Mouse (Mus musculus) heart, embryonic 13.5 days (tissue): ENCODE measurements around the gene Ctdnep1. TPM values are rescaled to one million over a fixed set of nuclear protein-coding genes. Genes with fewer than 3 reads are reported as not detected.

ENCODE experiments used
- ATAC-seq: fragments of 200-750 bp; cut with Nextera tagmentation; 2 replicates; pipeline ENCODE4 v1.8.0; 2017; ENCODE audit warnings: moderate TSS enrichment; ENCODE audit not compliant: insufficient number of reproducible peaks, low FRiP score, low TSS enrichment; ENCODE audit errors: extremely low read depth
- H3K27ac ChIP-seq: fragments of 300-500 bp; sonication (generic); replicated peaks from 2 replicates; pipeline ENCODE4 v1.5.1; 2015; ENCODE audit warnings: moderate library complexity, mild to moderate bottlenecking, inconsistent platforms
- H3K27me3 ChIP-seq: fragments of 300-500 bp; sonication (generic); replicated peaks from 2 replicates; pipeline ENCODE4 v1.6.1; 2015; ENCODE audit warnings: mild to moderate bottlenecking, inconsistent platforms
- H3K36me3 ChIP-seq: fragments of 300-500 bp; sonication (generic); 2 replicates; pipeline ENCODE4 v1.6.1; 2015; ENCODE audit warnings: mild to moderate bottlenecking, inconsistent platforms
- H3K4me1 ChIP-seq: fragments of 300-500 bp; sonication (generic); 2 replicates; pipeline ENCODE4 v1.6.1; 2015; ENCODE audit warnings: inconsistent platforms
- H3K4me2 ChIP-seq: fragments of 300-500 bp; sonication (generic); 2 replicates; pipeline ENCODE4 v1.6.1; 2015; ENCODE audit warnings: inconsistent platforms, mild to moderate bottlenecking, moderate library complexity
- H3K4me3 ChIP-seq: fragments of 300-500 bp; sonication (generic); 2 replicates; pipeline ENCODE4 v1.5.1; 2015; ENCODE audit warnings: moderate library complexity, mild to moderate bottlenecking, inconsistent platforms
- H3K9ac ChIP-seq: fragments of 300-500 bp; sonication (generic); 2 replicates; pipeline ENCODE4 v1.6.1; 2015; ENCODE audit warnings: inconsistent platforms, mild to moderate bottlenecking, moderate library complexity
- H3K9me3 ChIP-seq: fragments of 300-500 bp; sonication (generic); 2 replicates; pipeline ENCODE4 v1.6.1; 2016; ENCODE audit warnings: inconsistent platforms
- WGBS: fragments of 180-500 bp; shearing (Covaris S2); methylation state at CpG from one replicate; pipeline ENCODE4 v1.1.7; 2015; ENCODE audit warnings: mixed read lengths; 5-methylcytosine and 5-hydroxymethylcytosine counted together
- polyA plus RNA-seq: library from polyadenylated mRNA; unstranded; fragments of >200 nt; fragmentation: Nextera tagmentation; extraction: Ambion mirVana; gene quantifications from 2 replicates; pipeline ENCODE4 v1.2.1, GENCODE M21; 2015

Ctdnep1 gene
- polyA plus RNA-seq, 1 experiment from 2014 or later = 21.0 TPM

DNA sequence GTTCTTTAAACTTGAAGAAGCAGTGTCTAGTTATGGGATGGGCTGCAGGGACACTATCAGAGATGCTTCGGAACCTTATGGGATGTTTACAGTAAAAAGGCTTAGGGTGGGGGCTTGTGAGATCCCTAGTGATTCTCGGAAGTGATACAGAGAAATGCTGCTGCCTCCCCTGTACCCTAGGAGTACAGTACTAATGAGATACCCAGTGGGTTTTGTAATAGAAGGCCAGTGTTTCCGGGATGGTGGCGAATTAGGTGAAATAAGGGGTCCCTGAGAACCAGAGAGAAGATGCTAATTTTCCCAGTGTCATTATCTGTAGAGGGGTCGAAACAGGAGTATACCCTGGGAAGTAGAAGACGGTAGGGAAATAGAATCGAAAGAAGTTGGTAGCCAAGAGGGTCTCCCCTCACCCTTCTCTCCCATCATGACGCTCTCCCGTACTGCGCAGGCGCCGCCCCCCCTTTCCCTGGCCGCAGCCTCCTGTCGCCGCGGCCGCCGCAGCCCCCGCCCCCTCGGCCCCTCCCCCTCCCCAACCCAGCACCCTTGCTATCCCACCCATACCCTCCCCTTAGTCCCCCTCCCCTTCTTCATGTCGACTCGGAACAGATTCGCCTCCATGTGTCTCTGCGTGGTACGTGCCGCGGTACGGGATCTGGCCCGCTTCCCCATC is 42.7 kb downstream of the Ctdnep1 start:
- Histone ChIP-seq H3K27me3 (peaks cover 7% of the 10 kb centered on the region; the same call in 1 of the 2 replicates), H3K36me3 (no peaks in the 10 kb centered on the region), H3K27ac (no peak overlapping the region), H3K4me2 (peak overlapping the region; percentile 73), H3K9me3 (no peaks in the 10 kb centered on the region), H3K4me3 (peak overlapping the region; percentile 49), H3K9ac (peak overlapping the region; percentile 78), H3K4me1 (peaks cover 86% of the 10 kb centered on the region)
- 6% methylated on average over 19 of the region's 29 CpGs for WGBS
- no peak for ATAC-seq

DNA sequence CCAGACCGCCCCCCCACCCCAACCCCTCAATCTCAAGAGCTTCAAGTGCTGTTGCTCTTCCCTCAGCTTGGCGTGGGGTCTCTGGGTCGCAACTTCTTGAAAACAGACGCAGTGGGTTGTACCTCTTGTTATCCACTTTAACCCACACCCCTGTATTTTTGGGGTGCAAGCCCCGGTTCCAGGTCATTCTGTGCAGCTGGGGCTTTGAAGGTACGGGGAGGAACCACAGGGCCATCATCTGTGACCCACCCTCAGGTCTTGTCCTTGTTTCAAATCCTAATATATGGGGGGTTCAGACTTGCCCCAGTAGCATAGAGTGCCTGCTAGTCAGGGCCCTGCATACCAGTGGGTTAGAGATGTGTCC is 43.2 kb downstream of the Ctdnep1 start:
- Histone ChIP-seq H3K4me2 (peak overlapping the region; percentile 73), H3K9ac (peak overlapping the region; percentile 78), H3K27ac (no peak overlapping the region), H3K4me3 (peak overlapping the region; percentile 49), H3K9me3 (no peaks in the 10 kb centered on the region), H3K27me3 (peaks cover 7% of the 10 kb centered on the region; the same call in 1 of the 2 replicates), H3K4me1 (peaks cover 86% of the 10 kb centered on the region), H3K36me3 (no peaks in the 10 kb centered on the region)
- WGBS = 14% methylated on average over 6 of the region's 6 CpGs
- no peak for ATAC-seq

DNA sequence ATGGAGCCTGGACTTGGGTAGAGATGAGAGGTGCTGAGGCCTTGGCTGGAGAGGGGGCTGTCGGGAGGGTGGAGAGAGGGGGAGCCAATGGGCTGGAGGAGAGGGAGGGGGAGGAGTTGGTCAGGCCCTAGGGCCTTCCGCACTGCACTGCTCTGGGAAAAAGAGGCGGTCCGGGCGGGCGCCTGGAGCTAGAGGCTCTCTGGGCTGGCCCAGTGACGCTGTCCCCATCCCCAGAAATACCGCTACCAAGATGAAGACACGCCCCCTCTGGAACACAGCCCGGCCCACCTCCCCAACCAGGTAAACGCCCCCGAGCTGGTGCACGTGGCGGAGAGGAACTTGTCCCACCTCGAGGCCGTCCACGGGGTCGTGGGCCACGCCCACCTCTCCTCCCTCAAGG is 45.7 kb downstream of the Ctdnep1 start:
- WGBS = 3% methylated on average over 19 of the region's 19 CpGs

DNA sequence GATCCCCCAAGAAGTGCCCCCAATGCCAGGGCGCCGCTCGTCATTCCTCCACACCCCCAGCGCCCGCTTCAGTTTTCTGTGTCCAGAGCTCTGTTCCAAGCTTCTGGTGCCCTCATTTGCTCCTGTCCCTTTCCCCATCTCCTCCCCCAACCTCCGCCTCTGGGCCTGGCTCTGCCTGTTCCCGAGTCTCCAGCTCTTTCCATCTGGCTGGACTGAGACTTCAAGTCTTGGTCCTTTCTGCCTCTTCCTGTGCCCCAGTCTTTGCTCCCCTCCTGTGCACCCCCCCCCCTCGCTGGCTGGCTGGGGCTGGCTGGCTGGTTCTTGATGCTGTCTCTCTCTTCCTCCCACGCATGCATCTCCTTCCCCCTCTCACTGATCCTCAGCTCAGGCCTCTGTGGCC is 46.4 kb downstream of the Ctdnep1 start:
- Histone ChIP-seq H3K4me3 (peak overlapping the region; percentile 37), H3K9me3 (no peaks in the 10 kb centered on the region), H3K27ac (peak overlapping the region; percentile 10), H3K4me1 (peaks cover 68% of the 10 kb centered on the region), H3K9ac (peak overlapping the region; percentile 42), H3K36me3 (peaks cover 18% of the 10 kb centered on the region), H3K27me3 (peaks cover 7% of the 10 kb centered on the region; the same call in 1 of the 2 replicates), H3K4me2 (peak overlapping the region; percentile 65)
- 42% methylated on average over 9 of the region's 9 CpGs for WGBS
- no peak for ATAC-seq

More for the DNA sequence above, 45.7 kb downstream of the Ctdnep1 start:
- ATAC-seq = peak; percentile 43; the same call in 1 of the 2 replicates
- Histone ChIP-seq H3K9ac (peak overlapping the region; percentile 42), H3K27me3 (peaks cover 7% of the 10 kb centered on the region; the same call in 1 of the 2 replicates), H3K36me3 (peaks cover 11% of the 10 kb centered on the region), H3K4me2 (peak overlapping the region; percentile 65), H3K4me1 (peaks cover 74% of the 10 kb centered on the region), H3K9me3 (no peaks in the 10 kb centered on the region), H3K4me3 (peak overlapping the region; percentile 37), H3K27ac (peak overlapping the region; percentile 28)

DNA sequence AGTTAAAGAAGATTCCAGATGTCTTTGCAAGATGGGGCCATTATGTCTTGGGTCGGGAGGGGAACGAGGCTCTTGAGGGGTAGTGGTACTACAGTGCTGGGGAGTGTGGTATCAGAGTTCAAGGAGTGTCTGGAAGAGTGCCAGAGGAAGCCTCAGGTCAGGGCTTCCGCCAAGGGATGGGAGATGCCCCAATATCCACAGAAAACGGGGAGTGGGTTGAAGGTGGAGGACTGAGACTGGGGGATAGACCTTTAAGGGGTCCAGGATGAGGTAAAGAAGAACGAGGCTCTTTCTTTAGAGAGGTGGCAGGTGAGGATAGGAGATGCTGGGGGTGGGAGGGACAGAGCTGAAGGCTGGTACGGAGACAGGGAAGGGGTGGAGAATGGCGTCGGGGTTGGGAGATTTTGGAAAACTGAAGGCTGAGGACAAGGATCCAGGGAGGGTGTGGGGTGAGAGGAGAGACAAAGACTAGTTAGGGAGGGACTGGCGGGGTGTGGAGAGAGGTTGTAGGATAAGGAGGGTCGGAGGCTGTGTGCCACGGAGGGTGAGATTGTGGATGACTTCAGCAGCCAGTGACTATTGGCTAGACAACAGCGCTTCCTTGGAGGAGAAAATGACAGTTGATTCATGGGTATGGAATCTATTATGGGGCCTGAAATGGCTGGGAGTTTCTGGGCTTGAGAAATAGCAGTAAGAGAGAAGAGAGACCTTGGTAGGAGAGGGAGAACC is 47.6 kb downstream of the Ctdnep1 start:
- no peak for ATAC-seq
- peak overlapping the region; percentile 69 for H3K27ac ChIP-seq

DNA sequence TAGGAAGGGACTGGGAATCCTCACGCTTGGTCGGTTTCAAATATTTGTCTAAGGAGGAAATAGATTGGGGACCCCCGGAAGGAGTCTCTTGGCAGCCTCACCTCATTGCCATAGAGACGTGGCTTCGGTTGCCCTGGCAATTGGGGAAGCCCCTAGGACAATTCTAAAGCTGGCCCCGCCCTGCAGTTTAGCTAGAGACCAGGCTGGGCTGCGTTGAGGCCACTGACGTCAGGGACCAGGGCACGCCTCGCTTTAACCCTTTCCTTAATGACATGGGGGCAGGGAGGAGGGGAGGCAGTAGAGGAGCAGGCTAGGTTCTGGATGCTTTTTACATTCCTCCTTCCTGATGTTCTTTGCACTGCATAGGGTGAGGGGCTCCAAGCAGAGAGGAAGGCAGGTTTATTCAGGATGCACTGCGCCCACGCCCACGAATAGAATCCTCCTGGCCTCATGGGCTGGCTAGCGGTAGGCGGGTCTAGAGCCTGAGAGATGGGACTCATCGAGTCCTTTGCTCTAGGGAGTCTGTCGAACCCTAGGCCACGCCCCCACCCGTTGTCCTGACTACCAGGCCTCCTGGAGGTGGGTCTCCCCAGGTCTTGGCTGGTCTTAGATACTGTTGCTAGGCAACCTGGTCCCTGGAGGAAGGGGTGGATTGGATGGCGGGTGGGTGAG is 48.3 kb downstream of the Ctdnep1 start:
- Histone ChIP-seq H3K9ac (peak overlapping the region; percentile 66; the same call in 1 of the 2 replicates), H3K27ac (peak overlapping the region; percentile 69), H3K4me3 (peak overlapping the region; percentile 31), H3K9me3 (no peaks in the 10 kb centered on the region), H3K4me1 (peaks cover 53% of the 10 kb centered on the region), H3K36me3 (peaks cover 31% of the 10 kb centered on the region), H3K27me3 (peaks cover 7% of the 10 kb centered on the region; the same call in 1 of the 2 replicates), H3K4me2 (peak overlapping the region; percentile 65)
- ATAC-seq = peak; percentile 69
- WGBS = under 1% methylated on average over 20 of the region's 20 CpGs

More for the DNA sequence above, 47.6 kb downstream of the Ctdnep1 start:
- 28% methylated on average over 12 of the region's 12 CpGs for WGBS
- H3K36me3 ChIP-seq = peaks cover 28% of the 10 kb centered on the region
- peaks cover 7% of the 10 kb centered on the region; the same call in 1 of the 2 replicates for H3K27me3 ChIP-seq
- H3K4me3 ChIP-seq = peak overlapping the region; percentile 31
- H3K4me2 ChIP-seq = peak overlapping the region; percentile 65
- H3K9ac ChIP-seq = peak overlapping the region; percentile 66
- no peaks in the 10 kb centered on the region for H3K9me3 ChIP-seq
- H3K4me1 ChIP-seq = peaks cover 59% of the 10 kb centered on the region

DNA sequence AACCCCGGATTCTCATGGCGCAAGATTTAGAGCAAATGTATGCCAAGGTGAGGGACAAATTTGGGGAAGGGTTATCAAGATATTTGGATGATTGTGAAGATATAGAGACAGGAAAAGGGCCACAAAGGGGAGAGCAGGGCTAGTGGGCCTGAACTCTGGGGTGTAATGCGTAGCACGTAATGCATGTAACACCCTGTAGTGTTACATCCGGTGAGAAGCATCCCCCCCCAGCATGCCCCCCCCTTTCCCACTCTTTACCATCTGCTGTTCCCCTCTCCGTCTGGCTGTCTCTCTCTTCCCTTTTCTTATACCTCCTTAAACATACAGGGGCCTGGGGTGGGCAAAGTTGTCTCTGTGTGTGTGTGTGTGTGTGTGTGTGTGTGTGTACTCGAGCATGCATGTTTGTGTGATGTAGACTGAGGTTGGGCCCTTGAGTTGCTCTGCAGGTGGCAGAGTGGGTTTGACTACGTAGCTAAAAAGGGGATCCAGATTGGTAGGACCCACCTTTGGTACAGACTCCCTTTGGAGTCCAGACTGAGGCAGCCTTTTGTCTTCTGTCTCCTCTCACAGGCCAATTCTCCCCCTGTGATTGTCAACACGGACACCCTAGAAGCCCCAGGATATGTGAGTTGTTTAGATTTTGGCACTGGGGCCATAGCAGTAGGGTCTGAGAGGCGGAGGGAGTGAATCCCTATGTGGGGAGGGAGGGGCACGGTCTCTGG is 49.0 kb downstream of the Ctdnep1 start:
- no peak for ATAC-seq

DNA sequence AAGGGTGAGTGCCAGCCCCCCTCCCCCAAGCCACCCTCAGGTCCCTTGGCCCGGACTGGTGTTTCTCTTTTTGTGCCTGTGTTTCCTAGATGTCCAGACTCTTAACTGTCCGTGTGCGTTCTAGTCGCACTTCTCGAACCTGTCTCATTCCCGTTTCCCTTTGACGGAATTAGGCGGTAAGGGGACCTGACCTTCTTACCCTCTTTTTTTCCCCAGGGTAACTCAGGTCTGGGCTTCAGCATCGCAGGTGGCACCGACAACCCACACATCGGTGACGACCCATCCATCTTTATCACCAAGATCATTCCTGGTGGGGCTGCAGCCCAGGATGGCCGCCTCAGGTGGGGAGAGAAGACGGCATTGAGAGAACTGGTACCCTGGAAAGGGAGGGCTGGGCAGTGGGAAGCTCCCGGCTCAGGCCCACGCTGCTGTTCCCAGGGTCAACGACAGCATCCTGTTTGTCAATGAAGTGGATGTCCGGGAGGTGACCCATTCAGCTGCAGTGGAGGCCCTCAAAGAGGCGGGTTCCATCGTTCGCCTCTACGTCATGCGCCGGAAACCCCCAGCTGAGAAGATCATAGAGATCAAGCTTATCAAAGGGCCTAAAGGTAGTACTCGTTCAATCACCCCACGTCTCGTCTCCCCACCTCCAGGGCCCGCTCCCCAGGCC is 49.8 kb downstream of the Ctdnep1 start:
- 90% methylated on average over 28 of the region's 28 CpGs for WGBS
- H3K9me3 ChIP-seq = no peaks in the 10 kb centered on the region
- no peak overlapping the region for H3K4me2 ChIP-seq
- H3K4me3 ChIP-seq = no peak overlapping the region
- peaks cover 7% of the 10 kb centered on the region; the same call in 1 of the 2 replicates for H3K27me3 ChIP-seq
- H3K27ac ChIP-seq = no peak overlapping the region
- peaks cover 46% of the 10 kb centered on the region for H3K4me1 ChIP-seq
- H3K9ac ChIP-seq = no peak overlapping the region
- ATAC-seq = no peak
- peaks cover 38% of the 10 kb centered on the region for H3K36me3 ChIP-seq

More for the DNA sequence above, 49.0 kb downstream of the Ctdnep1 start:
- Histone ChIP-seq H3K4me1 (peaks cover 51% of the 10 kb centered on the region), H3K4me2 (peak overlapping the region; percentile 65), H3K27me3 (peaks cover 7% of the 10 kb centered on the region; the same call in 1 of the 2 replicates), H3K36me3 (peaks cover 32% of the 10 kb centered on the region), H3K4me3 (peak overlapping the region; percentile 31; the same call in 1 of the 2 replicates), H3K9me3 (no peaks in the 10 kb centered on the region), H3K27ac (0 out of 2 replicates have a peak overlapping the region, but pooled peaks have one; percentile 69), H3K9ac (0 out of 2 replicates have a peak overlapping the region, but pooled peaks have one; percentile 44)
- WGBS = 44% methylated on average over 11 of the region's 11 CpGs

DNA sequence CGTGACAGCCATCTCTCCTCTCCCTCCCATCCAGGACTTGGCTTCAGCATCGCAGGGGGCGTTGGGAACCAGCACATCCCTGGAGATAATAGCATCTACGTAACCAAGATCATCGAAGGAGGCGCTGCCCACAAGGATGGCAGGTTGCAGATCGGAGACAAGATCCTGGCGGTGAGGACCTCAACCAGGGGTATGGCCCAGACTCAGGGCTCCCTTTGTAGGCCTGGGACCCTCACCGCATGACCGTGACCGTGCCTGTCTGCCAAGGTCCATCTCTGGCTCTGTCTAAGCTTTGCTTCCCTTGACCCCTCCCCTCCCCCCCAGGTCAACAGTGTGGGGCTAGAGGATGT is 50.3 kb downstream of the Ctdnep1 start:
- H3K4me3 ChIP-seq = no peak overlapping the region
- no peak overlapping the region for H3K27ac ChIP-seq
- H3K4me1 ChIP-seq = peaks cover 41% of the 10 kb centered on the region
- H3K9ac ChIP-seq = no peak overlapping the region
- no peak overlapping the region for H3K4me2 ChIP-seq
- peaks cover 42% of the 10 kb centered on the region for H3K36me3 ChIP-seq
- H3K27me3 ChIP-seq = peaks cover 7% of the 10 kb centered on the region; the same call in 1 of the 2 replicates
- 92% methylated on average over 11 of the region's 11 CpGs for WGBS
- H3K9me3 ChIP-seq = no peaks in the 10 kb centered on the region
- no peak for ATAC-seq

DNA sequence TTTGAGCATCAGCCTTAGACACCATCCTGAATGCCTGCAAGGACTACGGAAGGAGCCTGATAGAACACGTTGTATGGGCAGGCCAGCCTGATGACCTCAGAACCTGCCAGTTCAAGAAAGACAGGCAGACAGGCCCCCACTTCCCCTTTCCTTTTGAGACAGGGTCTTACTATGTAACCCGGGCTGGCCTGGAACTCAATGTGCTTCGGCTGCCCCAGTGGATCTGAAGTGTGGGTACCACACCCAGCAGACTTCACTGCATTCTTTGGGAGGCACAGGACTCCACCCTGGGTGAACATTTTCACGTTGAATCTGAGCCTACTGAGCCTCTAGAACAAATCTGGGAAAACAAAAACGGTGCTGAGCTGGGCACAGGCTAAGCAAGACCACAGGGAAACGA is 57.2 kb downstream of the Ctdnep1 start:
- Histone ChIP-seq H3K4me3 (no peak overlapping the region), H3K27ac (no peak overlapping the region), H3K9me3 (no peaks in the 10 kb centered on the region), H3K4me2 (no peak overlapping the region), H3K36me3 (peaks cover 67% of the 10 kb centered on the region), H3K27me3 (no peaks in the 10 kb centered on the region), H3K9ac (no peak overlapping the region), H3K4me1 (no peaks in the 10 kb centered on the region)
- WGBS = 68% methylated on average over 7 of the region's 7 CpGs
- ATAC-seq = no peak
